Mouse (Mus musculus): Measurements from ENCODE around the gene Adipor2. TPM values are rescaled to one million over a fixed set of nuclear protein-coding genes. Genes with fewer than 3 reads are reported as not detected.

Adipor2 gene
- polyA plus RNA-seq, 1 experiment from 2014 or later, result 45.4 TPM

- Histone ChIP-seq H3K4me2 (replicated peaks; ENCODE audit: low read depth, low read length) (no peak overlapping the region), H3K27ac (ENCODE audit: low read length) (no peak overlapping the region), H3K4me3 (ENCODE audit: low read length) (no peak overlapping the region), H3K36me3 (ENCODE audit: insufficient read depth, low read length) (no peaks in the 10 kb centered on the region), H3K9ac (replicated peaks; ENCODE audit: low read length) (no peak overlapping the region), H3K4me1 (ENCODE audit: insufficient read depth, low read length) (peaks cover 29% of the 10 kb centered on the region), H3K9me3 (ENCODE audit: low read length) (no peaks in the 10 kb centered on the region), H3K27me3 (ENCODE audit: insufficient read depth, low read length) (peaks cover 48% of the 10 kb centered on the region)
- 10% methylated on average over 11 of the region's 11 CpGs for WGBS
- ATAC-seq (ENCODE audit: low FRiP score, low TSS enrichment), result no peak
These were observed 88.9 kb downstream of the Adipor2 start for GRCm38 (mm10) chr6:119328521-119329115.

DNA sequence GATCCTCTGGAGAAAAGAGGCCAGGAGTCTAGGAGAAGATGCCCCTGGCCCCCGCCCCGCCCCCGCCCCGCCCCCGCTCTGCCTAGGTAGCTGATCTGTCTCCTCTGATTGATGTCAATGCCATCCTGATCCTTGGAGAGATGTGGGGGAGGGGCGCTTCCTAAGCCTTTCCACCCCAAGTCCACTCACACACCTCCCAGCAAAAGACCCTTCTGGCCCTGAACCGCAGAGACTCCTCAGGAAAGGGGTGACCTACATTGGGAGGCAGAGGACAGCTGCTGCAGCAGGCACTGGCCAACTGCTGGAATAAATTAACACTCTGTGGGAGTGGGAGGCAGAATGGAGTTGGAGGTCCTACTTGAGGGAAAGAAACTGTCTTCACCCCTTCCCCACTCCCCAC is 91.0 kb downstream of the Adipor2 start:
- no peaks in the 10 kb centered on the region for H3K9me3 ChIP-seq (ENCODE audit: low read length)
- H3K4me3 ChIP-seq (ENCODE audit: low read length), result no peak overlapping the region
- H3K27ac ChIP-seq (ENCODE audit: low read length), result no peak overlapping the region
- H3K36me3 ChIP-seq (ENCODE audit: insufficient read depth, low read length), result no peaks in the 10 kb centered on the region
- peaks cover 46% of the 10 kb centered on the region for H3K27me3 ChIP-seq (ENCODE audit: insufficient read depth, low read length)
- H3K4me2 ChIP-seq (replicated peaks; ENCODE audit: low read depth, low read length), result no peak overlapping the region
- peaks cover 19% of the 10 kb centered on the region for H3K4me1 ChIP-seq (ENCODE audit: insufficient read depth, low read length)
- no peak for ATAC-seq (ENCODE audit: low FRiP score, low TSS enrichment)
- WGBS, result 32% methylated on average over 7 of the region's 7 CpGs
- no peak overlapping the region for H3K9ac ChIP-seq (replicated peaks; ENCODE audit: low read length)

DNA sequence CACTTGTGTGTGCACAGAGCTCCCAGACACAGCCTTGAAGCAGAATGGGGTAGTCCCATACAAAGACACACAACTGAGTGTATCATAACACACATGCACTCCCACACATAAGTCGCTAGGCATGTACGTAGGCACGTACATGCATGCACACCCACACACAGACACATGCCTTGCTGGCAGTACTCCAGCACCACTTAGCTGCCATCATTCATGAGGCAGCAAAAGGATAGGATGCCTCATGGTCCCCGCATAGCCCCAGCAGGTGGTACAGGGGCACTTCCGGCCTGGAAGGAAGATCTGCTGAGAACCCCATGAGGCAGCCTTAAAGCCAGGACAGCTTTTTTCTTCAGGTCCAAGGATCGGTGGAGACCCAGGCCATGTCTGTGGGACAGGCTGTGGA is 91.5 kb downstream of the Adipor2 start:
- Histone ChIP-seq H3K27me3 (ENCODE audit: insufficient read depth, low read length) (peaks cover 40% of the 10 kb centered on the region), H3K9me3 (ENCODE audit: low read length) (no peaks in the 10 kb centered on the region), H3K4me2 (replicated peaks; ENCODE audit: low read depth, low read length) (no peak overlapping the region), H3K4me3 (ENCODE audit: low read length) (no peak overlapping the region), H3K9ac (replicated peaks; ENCODE audit: low read length) (no peak overlapping the region), H3K4me1 (ENCODE audit: insufficient read depth, low read length) (peaks cover 19% of the 10 kb centered on the region), H3K27ac (ENCODE audit: low read length) (no peak overlapping the region), H3K36me3 (ENCODE audit: insufficient read depth, low read length) (no peaks in the 10 kb centered on the region)
- ATAC-seq (ENCODE audit: low FRiP score, low TSS enrichment), result no peak
- WGBS, result 67% methylated on average over 6 of the region's 6 CpGs

DNA sequence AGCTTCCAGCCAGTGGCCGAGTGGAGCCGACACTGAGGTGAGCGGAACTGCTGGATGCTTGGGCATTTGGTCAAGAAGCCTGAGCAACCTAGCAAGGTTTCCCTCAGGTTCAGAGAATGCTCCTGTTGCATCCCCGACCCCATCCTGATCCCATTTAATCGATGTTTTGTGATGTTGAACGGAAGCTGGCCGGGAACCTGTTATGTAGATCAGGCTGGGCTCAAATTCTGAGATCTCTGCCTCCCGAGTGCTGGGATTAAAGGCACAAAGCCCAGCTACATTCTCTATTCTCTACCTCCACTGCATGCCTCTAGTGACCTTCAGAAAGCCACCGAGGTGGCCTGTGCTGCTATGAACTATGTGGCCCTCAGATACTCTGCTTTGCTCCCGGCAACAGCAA is 92.7 kb downstream of the Adipor2 start:
- H3K4me2 ChIP-seq (replicated peaks; ENCODE audit: low read depth, low read length), result no peak overlapping the region
- 58% methylated on average over 10 of the region's 10 CpGs for WGBS
- H3K27me3 ChIP-seq (ENCODE audit: insufficient read depth, low read length), result peaks cover 28% of the 10 kb centered on the region
- no peak overlapping the region for H3K27ac ChIP-seq (ENCODE audit: low read length)
- H3K4me1 ChIP-seq (ENCODE audit: insufficient read depth, low read length), result peaks cover 9% of the 10 kb centered on the region; the same call in 1 of the 2 replicates
- no peaks in the 10 kb centered on the region for H3K9me3 ChIP-seq (ENCODE audit: low read length)
- no peaks in the 10 kb centered on the region for H3K36me3 ChIP-seq (ENCODE audit: insufficient read depth, low read length)
- H3K9ac ChIP-seq (replicated peaks; ENCODE audit: low read length), result no peak overlapping the region
- ATAC-seq (ENCODE audit: low FRiP score, low TSS enrichment), result no peak
- no peak overlapping the region for H3K4me3 ChIP-seq (ENCODE audit: low read length)

GRCm38 (mm10) chr6:119321752-119322151 is 95.8 kb downstream of the Adipor2 start:
- Histone ChIP-seq H3K4me2 (replicated peaks; ENCODE audit: low read depth, low read length) (no peak overlapping the region), H3K4me3 (ENCODE audit: low read length) (no peak overlapping the region), H3K9ac (replicated peaks; ENCODE audit: low read length) (no peak overlapping the region), H3K36me3 (ENCODE audit: insufficient read depth, low read length) (no peaks in the 10 kb centered on the region), H3K27me3 (ENCODE audit: insufficient read depth, low read length) (0 out of 2 replicates have a peak, but pooled peaks cover 3% of the 10 kb centered on the region), H3K4me1 (ENCODE audit: insufficient read depth, low read length) (no peaks in the 10 kb centered on the region), H3K27ac (ENCODE audit: low read length) (no peak overlapping the region), H3K9me3 (ENCODE audit: low read length) (no peaks in the 10 kb centered on the region)
- WGBS, result 64% methylated on average over 7 of the region's 7 CpGs
- ATAC-seq (ENCODE audit: low FRiP score, low TSS enrichment), result no peak

DNA sequence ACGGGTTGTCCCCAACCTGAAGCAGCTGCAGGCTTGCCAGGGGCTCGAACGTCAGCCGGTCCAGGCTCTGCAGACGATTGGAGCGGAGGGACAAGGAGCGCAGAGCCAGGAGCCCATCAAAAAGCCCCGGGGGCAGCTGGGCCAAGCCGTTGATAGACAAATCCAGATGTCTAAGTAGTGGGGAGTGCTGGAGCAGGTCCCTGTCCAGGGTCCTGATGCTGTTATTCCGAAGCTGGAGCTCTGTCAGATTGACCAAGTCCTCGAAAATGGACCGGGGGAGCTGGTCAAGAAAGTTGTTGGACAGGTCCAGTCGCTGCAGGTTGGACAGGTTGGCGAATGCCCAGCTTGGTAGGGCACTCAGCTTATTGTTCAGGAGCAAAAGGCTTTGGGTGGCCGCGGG is 97.0 kb downstream of the Adipor2 start:
- Histone ChIP-seq H3K27me3 (ENCODE audit: insufficient read depth, low read length) (0 out of 2 replicates have a peak, but pooled peaks cover 3% of the 10 kb centered on the region), H3K4me3 (ENCODE audit: low read length) (no peak overlapping the region), H3K4me2 (replicated peaks; ENCODE audit: low read depth, low read length) (no peak overlapping the region), H3K4me1 (ENCODE audit: insufficient read depth, low read length) (no peaks in the 10 kb centered on the region), H3K27ac (ENCODE audit: low read length) (no peak overlapping the region), H3K9ac (replicated peaks; ENCODE audit: low read length) (no peak overlapping the region), H3K9me3 (ENCODE audit: low read length) (no peaks in the 10 kb centered on the region), H3K36me3 (ENCODE audit: insufficient read depth, low read length) (no peaks in the 10 kb centered on the region)
- 26% methylated on average over 16 of the region's 16 CpGs for WGBS
- ATAC-seq (ENCODE audit: low FRiP score, low TSS enrichment), result no peak

DNA sequence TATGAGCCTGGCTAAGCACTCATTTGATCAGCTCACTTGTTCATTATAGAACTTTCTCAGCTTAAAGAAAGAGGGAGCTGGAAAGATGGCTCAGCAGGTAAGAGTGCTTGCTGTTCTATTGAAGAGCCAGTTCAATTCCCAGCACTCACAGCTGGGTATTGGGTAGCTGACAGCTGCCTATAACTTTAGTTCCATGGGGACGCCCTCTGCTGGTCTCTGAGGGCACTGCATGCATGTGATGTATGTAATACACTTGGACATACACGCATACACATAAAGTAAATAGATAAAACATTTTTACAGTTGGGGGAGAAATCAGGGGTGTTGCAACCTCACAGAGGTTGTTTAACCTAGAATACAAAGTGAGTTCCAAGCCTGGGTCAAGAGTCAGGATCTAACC is 98.1 kb downstream of the Adipor2 start:
- Histone ChIP-seq H3K9ac (replicated peaks; ENCODE audit: low read length) (no peak overlapping the region), H3K4me2 (replicated peaks; ENCODE audit: low read depth, low read length) (no peak overlapping the region), H3K36me3 (ENCODE audit: insufficient read depth, low read length) (no peaks in the 10 kb centered on the region), H3K4me3 (ENCODE audit: low read length) (no peak overlapping the region), H3K4me1 (ENCODE audit: insufficient read depth, low read length) (no peaks in the 10 kb centered on the region), H3K27me3 (ENCODE audit: insufficient read depth, low read length) (0 out of 2 replicates have a peak, but pooled peaks cover 3% of the 10 kb centered on the region), H3K27ac (ENCODE audit: low read length) (no peak overlapping the region), H3K9me3 (ENCODE audit: low read length) (no peaks in the 10 kb centered on the region)
- 91% methylated on average over 2 of the region's 2 CpGs for WGBS
- ATAC-seq (ENCODE audit: low FRiP score, low TSS enrichment), result no peak

GRCm38 (mm10) chr6:119318732-119319131 is 98.8 kb downstream of the Adipor2 start:
- ATAC-seq (ENCODE audit: low FRiP score, low TSS enrichment), result no peak
- 78% methylated on average over 9 of the region's 9 CpGs for WGBS
- 0 out of 2 replicates have a peak, but pooled peaks cover 3% of the 10 kb centered on the region for H3K27me3 ChIP-seq (ENCODE audit: insufficient read depth, low read length)
- no peaks in the 10 kb centered on the region for H3K36me3 ChIP-seq (ENCODE audit: insufficient read depth, low read length)
- no peaks in the 10 kb centered on the region for H3K4me1 ChIP-seq (ENCODE audit: insufficient read depth, low read length)
- H3K4me2 ChIP-seq (replicated peaks; ENCODE audit: low read depth, low read length), result no peak overlapping the region
- H3K27ac ChIP-seq (ENCODE audit: low read length), result no peak overlapping the region
- H3K9me3 ChIP-seq (ENCODE audit: low read length), result no peaks in the 10 kb centered on the region
- no peak overlapping the region for H3K9ac ChIP-seq (replicated peaks; ENCODE audit: low read length)
- no peak overlapping the region for H3K4me3 ChIP-seq (ENCODE audit: low read length)

- Histone ChIP-seq H3K27ac (ENCODE audit: low read length) (no peak overlapping the region), H3K9me3 (ENCODE audit: low read length) (no peaks in the 10 kb centered on the region), H3K36me3 (ENCODE audit: insufficient read depth, low read length) (no peaks in the 10 kb centered on the region), H3K4me2 (replicated peaks; ENCODE audit: low read depth, low read length) (no peak overlapping the region), H3K4me3 (ENCODE audit: low read length) (no peak overlapping the region), H3K9ac (replicated peaks; ENCODE audit: low read length) (no peak overlapping the region), H3K4me1 (ENCODE audit: insufficient read depth, low read length) (peaks cover 4% of the 10 kb centered on the region; the same call in 1 of the 2 replicates), H3K27me3 (ENCODE audit: insufficient read depth, low read length) (no peaks in the 10 kb centered on the region)
- WGBS, result 43% methylated on average over 7 of the region's 7 CpGs
- no peak for ATAC-seq (ENCODE audit: low FRiP score, low TSS enrichment)
These were observed 102.6 kb downstream of the Adipor2 start for GRCm38 (mm10) chr6:119314751-119315476.

All from kidney, embryonic 16.5 days (tissue).